Mouse (Mus musculus) liver, embryonic 14 days (tissue): ENCODE data around the gene H2afb3. TPM values are rescaled to one million over a fixed set of nuclear protein-coding genes. Genes with fewer than 3 reads are reported as not detected.

ENCODE experiments used
- polyA plus RNA-seq: library from polyadenylated mRNA; depleted of rRNA; stranded (reverse); fragments of >200 nt; gene quantifications from 2 replicates; pipeline ENCODE4 v1.2.3, GENCODE M21; 2012; rRNA removed

Gene H2afb3
- polyA plus RNA-seq: not detected in 2 replicates

DNA sequence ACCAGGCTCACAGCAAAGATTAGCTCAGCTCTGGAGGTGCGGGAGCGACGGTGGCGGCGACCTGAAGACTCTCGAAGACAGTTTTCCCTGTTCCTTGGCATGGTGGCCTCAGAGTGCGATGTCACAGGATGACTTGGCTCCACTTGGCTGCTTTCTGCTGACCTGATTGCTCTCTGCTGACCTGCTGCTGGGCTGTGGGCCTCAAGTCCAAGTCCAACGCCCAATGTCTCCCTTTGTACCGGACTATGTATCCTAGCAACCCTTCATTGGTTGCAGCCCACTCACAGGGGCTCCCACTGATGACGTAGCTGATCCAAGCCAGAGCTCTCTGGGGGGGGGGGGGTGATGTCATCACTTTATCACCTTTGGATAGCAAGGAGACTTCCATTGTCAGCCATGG lies at the start of gene H2afb3:
TSS of gene H2afb3 (minus strand) at position 101 of the 400 bp plus-strand sequence.

DNA sequence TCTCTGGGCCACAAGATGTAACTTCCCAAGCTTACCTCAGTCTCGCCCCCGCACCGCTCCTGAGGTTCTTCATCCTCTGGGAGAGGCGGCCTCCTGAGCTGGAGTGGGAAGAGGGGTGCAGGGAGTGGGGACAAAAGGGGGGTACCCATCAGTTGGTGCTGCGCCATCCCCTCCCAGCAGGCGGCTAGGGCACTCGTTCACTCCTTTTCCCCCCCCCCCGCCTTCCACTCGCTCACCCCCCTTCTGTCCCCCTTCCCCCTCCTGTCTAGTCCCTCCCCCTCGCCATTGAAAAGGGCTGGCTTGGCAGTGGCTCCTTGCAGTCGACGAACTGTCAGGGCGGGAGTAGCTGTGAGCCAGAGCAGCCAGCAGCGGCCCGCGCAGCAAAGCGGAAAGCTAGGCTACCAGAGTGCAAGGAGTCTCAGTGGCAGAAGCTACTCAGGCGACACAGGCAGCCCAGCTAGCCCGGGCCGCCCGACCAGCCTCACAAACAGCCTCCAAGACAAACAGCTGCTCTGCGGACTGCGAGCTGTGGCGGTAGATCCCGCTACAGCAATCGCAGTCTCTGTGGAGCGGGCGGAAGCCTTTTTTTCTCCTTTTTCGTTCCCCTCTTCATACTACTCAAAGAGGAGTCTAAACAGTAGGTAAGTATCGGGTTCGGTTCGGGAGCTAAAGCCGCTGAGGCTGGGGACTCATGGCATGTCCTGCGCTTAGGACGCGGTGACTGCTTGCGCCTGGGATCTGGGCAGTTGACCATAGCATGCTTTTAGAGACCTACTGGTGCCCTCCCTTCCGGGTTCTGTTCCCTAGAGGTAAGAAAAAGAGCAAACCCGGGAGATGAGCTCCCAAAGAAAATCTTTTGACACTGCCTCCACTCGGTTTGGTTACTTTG lies 22.6 kb downstream of the H2afb3 start, which contains the start of gene Pcdh11x:
TSS of gene Pcdh11x (plus strand) at position 249 of the 889 bp plus-strand sequence.

Other genes with a start within 250 kb of the H2afb3 start
- gene Pcdh11x, start 22.8 kb downstream of the H2afb3 start, polyA plus RNA-seq: 0.01 and 0.03 TPM in 2 replicates